Mouse (Mus musculus): ENCODE results near the gene Hectd4. TPM values are rescaled to one million over a fixed set of nuclear protein-coding genes. Genes with fewer than 3 reads are reported as not detected.

Hectd4 gene
- polyA plus RNA-seq, 1 experiment from 2014 or later, result 8.4 TPM

- no peaks in the 10 kb centered on the region for H3K4me1 ChIP-seq (replicated peaks)
- H3K36me3 ChIP-seq, result peaks cover 94% of the 10 kb centered on the region
- no peak overlapping the region for H3K9ac ChIP-seq (replicated peaks)
- WGBS, result 94% methylated on average over 9 of the region's 9 CpGs
- no peaks in the 10 kb centered on the region for H3K9me3 ChIP-seq
- H3K27me3 ChIP-seq, result no peaks in the 10 kb centered on the region
- no peak overlapping the region for H3K27ac ChIP-seq
- no peak for ATAC-seq (ENCODE audit: insufficient number of reproducible peaks, insufficient read depth, low FRiP score, low TSS enrichment, low read depth)
- no peak overlapping the region for H3K4me3 ChIP-seq (replicated peaks)
- H3K4me2 ChIP-seq, result no peak overlapping the region
Observed at GRCm38 (mm10) chr5:121333976-121334375, 114.0 kb downstream of the Hectd4 start.

- H3K4me2 ChIP-seq, result no peak overlapping the region
- H3K27ac ChIP-seq, result no peak overlapping the region
- ATAC-seq (ENCODE audit: insufficient number of reproducible peaks, insufficient read depth, low FRiP score, low TSS enrichment, low read depth), result no peak
- no peaks in the 10 kb centered on the region for H3K9me3 ChIP-seq
- H3K4me1 ChIP-seq (replicated peaks), result no peaks in the 10 kb centered on the region
- WGBS, result 85% methylated on average over 5 of the region's 5 CpGs
- H3K9ac ChIP-seq (replicated peaks), result no peak overlapping the region
- no peaks in the 10 kb centered on the region for H3K27me3 ChIP-seq
- H3K36me3 ChIP-seq, result peaks cover 92% of the 10 kb centered on the region
- no peak overlapping the region for H3K4me3 ChIP-seq (replicated peaks)
Observed at GRCm38 (mm10) chr5:121334454-121334853, 114.4 kb downstream of the Hectd4 start.

- Histone ChIP-seq H3K36me3 (peaks cover 96% of the 10 kb centered on the region), H3K27me3 (no peaks in the 10 kb centered on the region), H3K4me1 (replicated peaks) (no peaks in the 10 kb centered on the region), H3K4me3 (replicated peaks) (no peak overlapping the region), H3K9me3 (no peaks in the 10 kb centered on the region), H3K4me2 (no peak overlapping the region), H3K27ac (no peak overlapping the region), H3K9ac (replicated peaks) (no peak overlapping the region)
- ATAC-seq (ENCODE audit: insufficient number of reproducible peaks, insufficient read depth, low FRiP score, low TSS enrichment, low read depth), result no peak
- 83% methylated on average over 4 of the region's 4 CpGs for WGBS
Observed at GRCm38 (mm10) chr5:121335426-121335825, 115.4 kb downstream of the Hectd4 start.

DNA sequence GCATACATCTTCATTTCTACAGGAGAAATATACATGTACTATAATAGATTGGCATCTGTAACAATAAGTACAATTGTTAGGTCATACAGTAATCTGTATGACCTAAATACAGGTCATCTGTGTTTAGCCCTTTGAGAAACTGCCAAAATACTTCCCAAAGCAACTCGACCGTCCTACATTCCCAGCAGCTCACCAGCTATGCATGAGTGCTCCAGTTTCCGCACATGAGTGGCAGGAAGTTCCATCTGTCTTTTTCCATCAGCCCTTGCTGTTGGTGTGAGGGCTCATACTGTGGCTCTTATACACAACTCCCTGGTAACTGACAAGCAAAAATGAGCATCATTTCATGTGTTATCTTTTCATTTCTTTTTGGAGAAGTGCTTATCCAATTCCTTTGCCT is 116.0 kb downstream of the Hectd4 start:
- no peak overlapping the region for H3K27ac ChIP-seq
- H3K4me3 ChIP-seq (replicated peaks), result no peak overlapping the region
- no peak for ATAC-seq (ENCODE audit: insufficient number of reproducible peaks, insufficient read depth, low FRiP score, low TSS enrichment, low read depth)
- no peak overlapping the region for H3K9ac ChIP-seq (replicated peaks)
- peaks cover 5% of the 10 kb centered on the region for H3K4me1 ChIP-seq (replicated peaks)
- H3K27me3 ChIP-seq, result no peaks in the 10 kb centered on the region
- no peaks in the 10 kb centered on the region for H3K9me3 ChIP-seq
- H3K4me2 ChIP-seq, result no peak overlapping the region
- WGBS, result 88% methylated on average over 3 of the region's 3 CpGs
- H3K36me3 ChIP-seq, result peaks cover 96% of the 10 kb centered on the region

GRCm38 (mm10) chr5:121336776-121337175 is 116.8 kb downstream of the Hectd4 start:
- no peaks in the 10 kb centered on the region for H3K27me3 ChIP-seq
- H3K27ac ChIP-seq, result no peak overlapping the region
- H3K9ac ChIP-seq (replicated peaks), result no peak overlapping the region
- H3K9me3 ChIP-seq, result no peaks in the 10 kb centered on the region
- no peak overlapping the region for H3K4me3 ChIP-seq (replicated peaks)
- ATAC-seq (ENCODE audit: insufficient number of reproducible peaks, insufficient read depth, low FRiP score, low TSS enrichment, low read depth), result no peak
- H3K4me1 ChIP-seq (replicated peaks), result peaks cover 8% of the 10 kb centered on the region
- 92% methylated on average over 6 of the region's 6 CpGs for WGBS
- no peak overlapping the region for H3K4me2 ChIP-seq
- H3K36me3 ChIP-seq, result peaks cover 94% of the 10 kb centered on the region

DNA sequence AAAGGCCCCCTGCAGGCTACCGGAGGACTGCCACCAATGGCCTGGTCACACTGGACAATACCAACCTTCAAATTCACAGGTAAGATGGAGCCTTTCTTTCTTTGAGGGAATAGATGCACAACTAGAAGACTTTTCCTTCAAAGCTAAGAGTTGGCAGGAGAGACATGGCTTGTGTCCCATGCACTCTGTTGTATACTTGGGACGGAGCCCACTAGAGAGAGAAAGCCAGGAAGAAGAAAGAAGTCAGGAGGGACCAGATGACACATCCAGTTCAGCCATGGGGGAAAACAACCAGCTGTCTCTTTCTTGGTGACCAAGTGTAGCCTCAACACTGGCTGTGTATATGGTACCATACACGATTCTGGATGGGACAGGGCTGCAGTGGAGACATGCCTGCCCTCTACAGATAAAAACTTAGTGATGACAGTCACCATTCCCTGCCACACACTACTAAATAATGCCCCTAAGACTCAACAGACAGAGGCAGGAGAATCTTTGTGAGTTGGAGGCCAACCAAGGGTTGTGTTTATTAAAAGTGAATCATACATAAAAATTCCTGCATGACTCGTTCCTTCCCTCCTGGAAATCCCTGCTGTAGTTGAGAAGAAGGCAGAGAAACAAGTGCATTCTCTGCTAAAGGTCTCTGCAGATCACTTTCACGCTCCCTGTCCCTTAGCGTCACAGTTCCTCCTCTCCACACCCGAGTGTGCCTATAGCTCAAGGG is 119.7 kb downstream of the Hectd4 start:
- 93% methylated on average over 7 of the region's 7 CpGs for WGBS
- Histone ChIP-seq H3K9me3 (no peaks in the 10 kb centered on the region), H3K27ac (no peak overlapping the region), H3K4me1 (replicated peaks) (peaks cover 8% of the 10 kb centered on the region), H3K36me3 (peaks cover 94% of the 10 kb centered on the region), H3K9ac (replicated peaks) (no peak overlapping the region), H3K27me3 (no peaks in the 10 kb centered on the region), H3K4me3 (replicated peaks) (no peak overlapping the region), H3K4me2 (no peak overlapping the region)
- ATAC-seq (ENCODE audit: insufficient number of reproducible peaks, insufficient read depth, low FRiP score, low TSS enrichment, low read depth), result no peak

GRCm38 (mm10) chr5:121340965-121341473 is 121.0 kb downstream of the Hectd4 start:
- peak overlapping the region; percentile 26 for H3K27ac ChIP-seq
- H3K27me3 ChIP-seq, result no peaks in the 10 kb centered on the region
- no peak overlapping the region for H3K4me3 ChIP-seq (replicated peaks)
- peak; percentile 42; the same call in 1 of the 2 replicates for ATAC-seq (ENCODE audit: insufficient number of reproducible peaks, insufficient read depth, low FRiP score, low TSS enrichment, low read depth)
- no peak overlapping the region for H3K9ac ChIP-seq (replicated peaks)
- no peak overlapping the region for H3K4me2 ChIP-seq
- H3K9me3 ChIP-seq, result no peaks in the 10 kb centered on the region
- 13% methylated on average over 7 of the region's 7 CpGs for WGBS
- peaks cover 8% of the 10 kb centered on the region for H3K4me1 ChIP-seq (replicated peaks)
- peaks cover 93% of the 10 kb centered on the region for H3K36me3 ChIP-seq

GRCm38 (mm10) chr5:121342490-121342889 is 122.5 kb downstream of the Hectd4 start:
- Histone ChIP-seq H3K4me3 (replicated peaks) (no peak overlapping the region), H3K9ac (replicated peaks) (no peak overlapping the region), H3K36me3 (peaks cover 81% of the 10 kb centered on the region), H3K27ac (no peak overlapping the region), H3K27me3 (no peaks in the 10 kb centered on the region), H3K9me3 (no peaks in the 10 kb centered on the region), H3K4me1 (replicated peaks) (peaks cover 8% of the 10 kb centered on the region), H3K4me2 (no peak overlapping the region)
- WGBS, result 87% methylated on average over 11 of the region's 11 CpGs
- no peak for ATAC-seq (ENCODE audit: insufficient number of reproducible peaks, insufficient read depth, low FRiP score, low TSS enrichment, low read depth)

GRCm38 (mm10) chr5:121343997-121344396 is 124.0 kb downstream of the Hectd4 start:
- ATAC-seq (ENCODE audit: insufficient number of reproducible peaks, insufficient read depth, low FRiP score, low TSS enrichment, low read depth), result no peak
- Histone ChIP-seq H3K4me1 (replicated peaks) (peaks cover 8% of the 10 kb centered on the region), H3K36me3 (peaks cover 80% of the 10 kb centered on the region), H3K9me3 (no peaks in the 10 kb centered on the region), H3K27ac (no peak overlapping the region), H3K9ac (replicated peaks) (no peak overlapping the region), H3K4me3 (replicated peaks) (no peak overlapping the region), H3K27me3 (no peaks in the 10 kb centered on the region), H3K4me2 (no peak overlapping the region)
- 95% methylated on average over 8 of the region's 8 CpGs for whole genome bisulfite sequencing

DNA sequence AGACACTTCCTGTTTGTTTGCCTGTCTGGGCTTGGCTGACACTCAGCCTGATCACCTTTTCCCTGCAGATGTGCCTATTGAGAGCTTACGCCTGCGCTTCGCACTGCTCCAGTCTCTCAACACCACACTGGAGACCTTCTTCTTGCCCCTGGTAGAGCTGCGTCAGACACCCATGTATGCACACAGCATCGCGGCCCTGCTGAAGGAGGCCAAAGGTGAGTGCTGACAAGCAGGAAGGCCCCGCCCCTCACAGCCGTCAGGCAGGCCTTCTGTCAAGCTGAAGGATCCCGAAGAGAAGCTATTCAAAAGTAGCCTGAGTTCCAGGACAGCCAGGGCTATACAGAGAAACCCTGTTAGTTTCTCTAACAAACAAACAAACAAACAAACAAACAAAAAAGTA is 139.2 kb downstream of the Hectd4 start:
- Histone ChIP-seq H3K4me2 (no peak overlapping the region), H3K9me3 (no peaks in the 10 kb centered on the region), H3K27me3 (no peaks in the 10 kb centered on the region), H3K9ac (replicated peaks) (no peak overlapping the region), H3K36me3 (peaks cover 99% of the 10 kb centered on the region), H3K27ac (no peak overlapping the region), H3K4me1 (replicated peaks) (no peaks in the 10 kb centered on the region), H3K4me3 (replicated peaks) (no peak overlapping the region)
- 79% methylated on average over 9 of the region's 9 CpGs for WGBS
- ATAC-seq (ENCODE audit: insufficient number of reproducible peaks, insufficient read depth, low FRiP score, low TSS enrichment, low read depth), result no peak

DNA sequence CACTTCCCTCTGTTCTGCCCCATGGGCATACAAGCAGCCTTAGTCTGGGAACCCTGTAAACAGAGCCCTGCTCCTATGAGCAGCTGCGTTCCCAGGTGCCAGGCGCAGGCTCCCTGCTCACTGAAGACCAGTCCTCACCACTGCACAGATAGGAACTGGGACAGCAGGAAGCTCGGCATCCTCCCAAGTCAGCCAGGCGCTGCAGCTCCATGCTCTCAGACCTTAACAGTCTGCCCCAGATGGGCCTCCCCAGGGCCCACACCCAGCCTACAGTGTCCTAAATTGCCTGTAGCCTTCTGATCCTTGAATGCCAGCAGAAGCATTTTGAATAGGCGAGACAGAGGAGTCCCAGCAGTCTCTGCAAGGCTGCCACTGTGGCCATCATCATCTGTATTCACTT is 141.7 kb downstream of the Hectd4 start:
- Histone ChIP-seq H3K9me3 (no peaks in the 10 kb centered on the region), H3K27ac (no peak overlapping the region), H3K9ac (replicated peaks) (no peak overlapping the region), H3K4me1 (replicated peaks) (no peaks in the 10 kb centered on the region), H3K27me3 (no peaks in the 10 kb centered on the region), H3K4me2 (no peak overlapping the region), H3K4me3 (replicated peaks) (no peak overlapping the region), H3K36me3 (peaks cover 100% of the 10 kb centered on the region)
- WGBS, result 81% methylated on average over 5 of the region's 5 CpGs
- ATAC-seq (ENCODE audit: insufficient number of reproducible peaks, insufficient read depth, low FRiP score, low TSS enrichment, low read depth), result no peak

DNA sequence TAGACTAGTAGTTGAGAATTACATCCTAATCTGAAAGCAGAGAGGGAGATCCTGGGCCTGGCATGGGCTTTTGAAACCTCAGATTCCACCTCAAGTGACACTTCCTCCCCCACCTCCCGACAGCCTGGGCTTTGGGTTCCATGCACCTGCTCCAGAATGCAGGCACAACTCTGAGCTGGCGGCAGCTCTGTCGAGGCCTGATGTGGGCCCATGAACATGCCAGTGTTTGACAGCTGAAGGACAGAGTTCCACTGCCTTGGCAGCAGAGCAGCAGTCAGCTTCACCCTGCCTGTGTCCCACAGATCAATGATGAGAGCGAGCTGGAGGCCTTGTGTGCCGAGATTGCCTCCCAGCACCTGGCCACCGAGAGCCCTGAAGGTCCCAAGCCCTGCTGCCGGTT is 143.4 kb downstream of the Hectd4 start:
- H3K9me3 ChIP-seq, result no peaks in the 10 kb centered on the region
- H3K36me3 ChIP-seq, result peaks cover 98% of the 10 kb centered on the region
- ATAC-seq (ENCODE audit: insufficient number of reproducible peaks, insufficient read depth, low FRiP score, low TSS enrichment, low read depth), result no peak
- no peaks in the 10 kb centered on the region for H3K27me3 ChIP-seq
- H3K4me2 ChIP-seq, result no peak overlapping the region
- H3K9ac ChIP-seq (replicated peaks), result no peak overlapping the region
- H3K27ac ChIP-seq, result no peak overlapping the region
- no peaks in the 10 kb centered on the region for H3K4me1 ChIP-seq (replicated peaks)
- H3K4me3 ChIP-seq (replicated peaks), result no peak overlapping the region
- 86% methylated on average over 7 of the region's 7 CpGs for WGBS
